Mouse (Mus musculus): Measurements from ENCODE around the gene Cacna1b.

GRCm38 (mm10) chr2:24638102-24638954 is 124.6 kb downstream of the Cacna1b start:
- no peak for TF ChIP-seq CTCF (IDR thresholded peaks at IDR 0.05; ENCODE audit: low read depth)
- no peak for TF ChIP-seq EP300 (IDR thresholded peaks at IDR 0.05; ENCODE audit: low read depth)
